Mouse (Mus musculus) heart, embryonic 13.5 days (tissue): Measurements from ENCODE around the gene Pkig. TPM values are rescaled to one million over a fixed set of nuclear protein-coding genes. Genes with fewer than 3 reads are reported as not detected.
"Not testable (repeated sequence)": the region's sequence is repeated elsewhere in the genome, so short reads cannot be mapped to it uniquely, and the experiment has no call there.

Experiments used
- ATAC-seq: fragments of 200-750 bp; cut with Nextera tagmentation; 2 replicates; pipeline ENCODE4 v1.8.0; 2017; ENCODE audit warnings: moderate TSS enrichment; ENCODE audit not compliant: insufficient number of reproducible peaks, low FRiP score, low TSS enrichment; ENCODE audit errors: extremely low read depth
- H3K27ac ChIP-seq: fragments of 300-500 bp; sonication (generic); replicated peaks from 2 replicates; pipeline ENCODE4 v1.5.1; 2015; ENCODE audit warnings: moderate library complexity, mild to moderate bottlenecking, inconsistent platforms
- H3K27me3 ChIP-seq: fragments of 300-500 bp; sonication (generic); replicated peaks from 2 replicates; pipeline ENCODE4 v1.6.1; 2015; ENCODE audit warnings: mild to moderate bottlenecking, inconsistent platforms
- H3K36me3 ChIP-seq: fragments of 300-500 bp; sonication (generic); 2 replicates; pipeline ENCODE4 v1.6.1; 2015; ENCODE audit warnings: mild to moderate bottlenecking, inconsistent platforms
- H3K4me1 ChIP-seq: fragments of 300-500 bp; sonication (generic); 2 replicates; pipeline ENCODE4 v1.6.1; 2015; ENCODE audit warnings: inconsistent platforms
- H3K4me2 ChIP-seq: fragments of 300-500 bp; sonication (generic); 2 replicates; pipeline ENCODE4 v1.6.1; 2015; ENCODE audit warnings: inconsistent platforms, mild to moderate bottlenecking, moderate library complexity
- H3K4me3 ChIP-seq: fragments of 300-500 bp; sonication (generic); 2 replicates; pipeline ENCODE4 v1.5.1; 2015; ENCODE audit warnings: moderate library complexity, mild to moderate bottlenecking, inconsistent platforms
- H3K9ac ChIP-seq: fragments of 300-500 bp; sonication (generic); 2 replicates; pipeline ENCODE4 v1.6.1; 2015; ENCODE audit warnings: inconsistent platforms, mild to moderate bottlenecking, moderate library complexity
- H3K9me3 ChIP-seq: fragments of 300-500 bp; sonication (generic); 2 replicates; pipeline ENCODE4 v1.6.1; 2016; ENCODE audit warnings: inconsistent platforms
- WGBS: fragments of 180-500 bp; shearing (Covaris S2); methylation state at CpG from one replicate; pipeline ENCODE4 v1.1.7; 2015; ENCODE audit warnings: mixed read lengths; 5-methylcytosine and 5-hydroxymethylcytosine counted together
- polyA plus RNA-seq: library from polyadenylated mRNA; unstranded; fragments of >200 nt; fragmentation: Nextera tagmentation; extraction: Ambion mirVana; gene quantifications from 2 replicates; pipeline ENCODE4 v1.2.1, GENCODE M21; 2015

The Pkig gene
- polyA plus RNA-seq, 1 experiment from 2014 or later, result 233 TPM

- H3K4me3 ChIP-seq, result no peak overlapping the region
- no peaks in the 10 kb centered on the region for H3K27me3 ChIP-seq
- peak overlapping the region; percentile 99 for H3K27ac ChIP-seq
- no peaks in the 10 kb centered on the region for H3K9me3 ChIP-seq
- H3K36me3 ChIP-seq, result 0 out of 2 replicates have a peak, but pooled peaks cover 9% of the 10 kb centered on the region
- WGBS, result 20% methylated on average over 4 of the region's 4 CpGs
- no peak for ATAC-seq
- peak overlapping the region; percentile 56 for H3K4me2 ChIP-seq
- H3K4me1 ChIP-seq, result peaks cover 83% of the 10 kb centered on the region
- H3K9ac ChIP-seq, result peak overlapping the region; percentile 65
Observed at GRCm38 (mm10) chr2:163685287-163685686, 27.1 kb downstream of the Pkig start.

DNA sequence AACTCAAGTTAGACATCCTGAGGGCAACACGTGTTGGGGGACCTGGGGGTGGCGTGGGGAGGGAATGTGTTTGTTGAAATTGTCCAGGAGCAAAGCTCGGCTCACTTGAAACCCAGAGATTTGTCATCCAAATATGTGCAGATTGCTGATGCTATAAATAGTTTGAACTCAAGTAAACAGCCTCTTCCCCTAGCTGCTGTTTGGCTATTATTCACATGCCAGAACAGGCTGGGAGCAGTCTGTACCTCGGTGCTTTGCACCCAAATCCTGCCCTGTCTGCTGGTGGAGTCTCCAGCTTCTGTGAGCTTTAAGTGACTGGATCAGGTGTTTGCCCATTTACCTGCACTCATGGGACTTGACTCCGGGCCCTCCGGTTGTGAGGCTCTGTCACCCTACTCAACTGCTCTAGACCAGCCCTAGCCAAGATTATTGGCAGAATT lies 27.6 kb downstream of the Pkig start:
- Histone ChIP-seq H3K4me3 (peak overlapping the region; percentile 7; the same call in 1 of the 2 replicates), H3K4me1 (peaks cover 88% of the 10 kb centered on the region), H3K27me3 (no peaks in the 10 kb centered on the region), H3K9ac (peak overlapping the region; percentile 75), H3K36me3 (0 out of 2 replicates have a peak, but pooled peaks cover 6% of the 10 kb centered on the region), H3K9me3 (no peaks in the 10 kb centered on the region), H3K4me2 (peak overlapping the region; percentile 56), H3K27ac (peak overlapping the region; percentile 99)
- peak; percentile 44; the same call in 1 of the 2 replicates for ATAC-seq
- 14% methylated on average over 6 of the region's 6 CpGs for WGBS

DNA sequence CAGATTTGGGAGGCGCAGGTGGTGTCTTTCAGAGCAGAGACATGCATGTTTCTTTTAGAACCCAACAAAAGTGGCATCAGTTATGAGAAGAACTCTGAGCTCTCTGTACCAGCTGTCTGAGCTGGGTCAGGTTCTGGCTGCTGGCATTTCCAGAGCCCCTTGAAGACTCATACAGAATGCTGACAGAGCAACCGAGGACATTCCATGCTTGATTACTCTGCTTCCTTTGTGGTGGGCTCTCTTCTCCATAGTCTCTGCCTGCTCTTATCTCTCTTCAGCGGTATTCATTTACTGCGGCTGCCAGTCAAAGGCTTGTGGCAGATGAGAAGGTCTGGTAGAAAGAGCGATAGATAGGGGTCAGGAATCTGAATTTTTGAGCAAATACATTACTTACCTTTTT lies 28.0 kb downstream of the Pkig start:
- WGBS, result 21% methylated on average over 5 of the region's 5 CpGs
- H3K4me1 ChIP-seq, result peaks cover 91% of the 10 kb centered on the region
- ATAC-seq, result no peak

DNA sequence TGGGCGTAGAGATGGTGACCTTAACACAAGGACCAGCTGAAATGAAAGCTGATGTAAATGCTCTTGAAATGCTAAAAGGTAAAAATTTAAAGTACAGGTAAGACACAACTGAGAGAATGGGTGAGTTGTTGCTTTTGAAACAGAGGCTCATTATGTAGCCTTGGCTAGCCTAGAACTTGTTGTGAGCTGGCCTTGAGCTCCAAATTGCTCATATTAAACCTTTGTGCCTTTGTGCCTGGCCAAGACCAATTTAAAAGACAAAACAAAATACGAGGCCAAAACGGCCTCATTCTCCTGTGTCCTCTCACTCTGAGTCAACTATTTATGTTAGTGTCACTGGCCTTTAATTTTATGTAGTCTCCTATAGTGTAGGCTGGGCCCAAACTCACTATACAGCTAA lies 28.7 kb downstream of the Pkig start:
- Histone ChIP-seq H3K27ac (peak overlapping the region; percentile 99), H3K4me2 (peak overlapping the region; percentile 56), H3K9ac (no peak overlapping the region), H3K4me3 (no peak overlapping the region), H3K4me1 (peaks cover 92% of the 10 kb centered on the region), H3K36me3 (no peaks in the 10 kb centered on the region), H3K9me3 (no peaks in the 10 kb centered on the region), H3K27me3 (no peaks in the 10 kb centered on the region)
- 78% methylated on average over 3 of the region's 3 CpGs for WGBS
- ATAC-seq, result no peak

More for the DNA sequence above, 28.0 kb downstream of the Pkig start:
- no peaks in the 10 kb centered on the region for H3K9me3 ChIP-seq
- H3K27me3 ChIP-seq, result no peaks in the 10 kb centered on the region
- peak overlapping the region; percentile 99 for H3K27ac ChIP-seq
- H3K4me3 ChIP-seq, result peak overlapping the region; percentile 7; the same call in 1 of the 2 replicates
- H3K9ac ChIP-seq, result peak overlapping the region; percentile 75
- H3K36me3 ChIP-seq, result 0 out of 2 replicates have a peak, but pooled peaks cover 2% of the 10 kb centered on the region
- peak overlapping the region; percentile 56 for H3K4me2 ChIP-seq

GRCm38 (mm10) chr2:163688377-163688776 lies 30.2 kb downstream of the Pkig start:
- H3K4me3 ChIP-seq, H3K27me3 ChIP-seq, ATAC-seq, H3K36me3 ChIP-seq, H3K9ac ChIP-seq, H3K9me3 ChIP-seq: not testable (repeated sequence)
- Histone ChIP-seq H3K27ac (peak overlapping the region; percentile 99), H3K4me2 (peak overlapping the region; percentile 13; the same call in 1 of the 2 replicates), H3K4me1 (peaks cover 95% of the 10 kb centered on the region)
- 23% methylated on average over 1 of the region's 1 CpGs for WGBS

- WGBS, result 60% methylated on average over 3 of the region's 3 CpGs
- no peak for ATAC-seq
- Histone ChIP-seq H3K4me3 (no peak overlapping the region), H3K27ac (peak overlapping the region; percentile 99), H3K36me3 (no peaks in the 10 kb centered on the region), H3K4me1 (peaks cover 99% of the 10 kb centered on the region), H3K27me3 (no peaks in the 10 kb centered on the region), H3K4me2 (no peak overlapping the region), H3K9me3 (no peaks in the 10 kb centered on the region), H3K9ac (peak overlapping the region; percentile 53)
Observed at GRCm38 (mm10) chr2:163689771-163690170, 31.6 kb downstream of the Pkig start.

- peak overlapping the region; percentile 53 for H3K9ac ChIP-seq
- WGBS, result 60% methylated on average over 8 of the region's 8 CpGs
- H3K4me1 ChIP-seq, result peaks cover 92% of the 10 kb centered on the region
- H3K4me3 ChIP-seq, result no peak overlapping the region
- no peak for ATAC-seq
- H3K27me3 ChIP-seq, result no peaks in the 10 kb centered on the region
- no peak overlapping the region for H3K4me2 ChIP-seq
- H3K27ac ChIP-seq, result peak overlapping the region; percentile 99
- no peaks in the 10 kb centered on the region for H3K36me3 ChIP-seq
- H3K9me3 ChIP-seq, result no peaks in the 10 kb centered on the region
Observed at GRCm38 (mm10) chr2:163690409-163691304, 32.5 kb downstream of the Pkig start.

- no peaks in the 10 kb centered on the region for H3K36me3 ChIP-seq
- no peak overlapping the region for H3K9ac ChIP-seq
- H3K9me3 ChIP-seq, result no peaks in the 10 kb centered on the region
- WGBS, result 63% methylated on average over 6 of the region's 6 CpGs
- peaks cover 91% of the 10 kb centered on the region for H3K4me1 ChIP-seq
- peak overlapping the region; percentile 99 for H3K27ac ChIP-seq
- ATAC-seq, result no peak
- H3K4me2 ChIP-seq, result no peak overlapping the region
- no peaks in the 10 kb centered on the region for H3K27me3 ChIP-seq
- no peak overlapping the region for H3K4me3 ChIP-seq
Observed at GRCm38 (mm10) chr2:163691846-163692605, 33.8 kb downstream of the Pkig start.

GRCm38 (mm10) chr2:163692873-163693612 lies 34.9 kb downstream of the Pkig start:
- Histone ChIP-seq H3K4me3 (no peak overlapping the region), H3K4me2 (peak overlapping the region; percentile 4; the same call in 1 of the 2 replicates), H3K27me3 (no peaks in the 10 kb centered on the region), H3K36me3 (no peaks in the 10 kb centered on the region), H3K9ac (peak overlapping the region; percentile 70), H3K9me3 (no peaks in the 10 kb centered on the region), H3K27ac (peak overlapping the region; percentile 99), H3K4me1 (peaks cover 92% of the 10 kb centered on the region)
- ATAC-seq, result no peak
- 32% methylated on average over 3 of the region's 3 CpGs for WGBS

DNA sequence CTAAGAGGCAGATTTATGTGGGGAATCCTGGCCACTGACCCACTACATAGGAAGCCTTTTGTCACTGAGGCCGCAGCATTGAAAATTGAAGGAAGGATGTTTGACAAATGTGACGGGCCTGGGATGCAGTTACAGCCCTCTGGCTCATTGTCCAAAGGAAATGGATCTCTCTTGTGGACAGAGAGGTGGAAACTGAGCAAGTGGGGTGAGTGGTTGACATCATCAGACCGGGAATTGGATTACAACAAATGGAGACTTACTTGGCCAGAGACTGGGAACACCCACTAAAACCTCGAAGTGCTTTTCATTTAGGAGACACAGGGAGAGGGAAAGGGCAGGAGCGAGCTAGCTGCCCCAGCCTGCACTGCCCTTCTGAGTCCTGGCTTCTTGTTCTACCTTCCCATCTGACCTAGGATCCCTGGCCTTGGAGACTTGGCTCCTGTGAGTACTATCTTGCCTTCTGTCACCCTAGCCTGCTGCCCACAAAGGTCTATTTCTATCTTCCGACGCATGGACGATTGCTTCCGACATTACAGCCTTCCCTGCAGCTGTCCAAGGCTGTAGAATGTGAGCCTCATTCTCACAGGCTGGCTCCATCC lies 35.6 kb downstream of the Pkig start:
- 40% methylated on average over 9 of the region's 9 CpGs for WGBS
- H3K4me3 ChIP-seq, result peak overlapping the region; percentile 28
- no peaks in the 10 kb centered on the region for H3K27me3 ChIP-seq
- H3K27ac ChIP-seq, result peak overlapping the region; percentile 99
- H3K9ac ChIP-seq, result peak overlapping the region; percentile 70
- H3K4me2 ChIP-seq, result peak overlapping the region; percentile 36
- no peaks in the 10 kb centered on the region for H3K36me3 ChIP-seq
- peaks cover 92% of the 10 kb centered on the region for H3K4me1 ChIP-seq
- no peaks in the 10 kb centered on the region for H3K9me3 ChIP-seq
- ATAC-seq, result no peak
